Mouse (Mus musculus) cortical plate, adult 2 months (tissue): ENCODE data around the gene Bin2. TPM values are rescaled to one million over a fixed set of nuclear protein-coding genes. Genes with fewer than 3 reads are reported as not detected.

Experiments used
- H3K27ac ChIP-seq: fragments of 200-500 bp; 2 replicates; pipeline ENCODE4 v1.5.1; 2012; ENCODE audit warnings: low read length, control low read depth, inconsistent platforms; ENCODE audit not compliant: insufficient read depth
- H3K4me1 ChIP-seq: fragments of 200-500 bp; 2 replicates; pipeline ENCODE4 v1.6.1; 2011; ENCODE audit warnings: low read length; ENCODE audit not compliant: control insufficient read depth, insufficient read depth
- H3K4me3 ChIP-seq: fragments of 200-500 bp; 2 replicates; pipeline ENCODE4 v1.5.1; 2011; ENCODE audit warnings: mild to moderate bottlenecking, low read length, control low read depth; ENCODE audit not compliant: insufficient read depth
- CTCF ChIP-seq: fragments of 200-500 bp; IDR thresholded peaks from 2 replicates; pipeline ENCODE4 v1.5.1; 2011; ENCODE audit warnings: mild to moderate bottlenecking, control low read depth, low read length; ENCODE audit not compliant: insufficient read depth; ENCODE audit errors: extremely low read depth
- POLR2A ChIP-seq: fragments of 200-500 bp; IDR thresholded peaks from 2 replicates; pipeline ENCODE4 v1.6.1; 2011; ENCODE audit warnings: mild to moderate bottlenecking, low read length, control low read depth; ENCODE audit not compliant: insufficient read depth; ENCODE audit errors: extremely low read depth
- polyA plus RNA-seq: library from polyadenylated mRNA; depleted of rRNA; stranded (reverse); fragments of >200 nt; gene quantifications from 2 replicates; pipeline ENCODE4 v1.2.3, GENCODE M21; 2012

The Bin2 gene
- polyA plus RNA-seq, 1 experiment: 7.6 TPM

- Histone ChIP-seq H3K4me3 (no peak overlapping the region), H3K4me1 (no peaks in the 10 kb centered on the region), H3K27ac (no peak overlapping the region)
- TF ChIP-seq CTCF (no peak), POLR2A (no peak)
Measured at GRCm38 (mm10) chr15:100660306-100660705, 9.0 kb downstream of the Bin2 start.

- no peak overlapping the region for H3K27ac ChIP-seq
- H3K4me3 ChIP-seq: no peak overlapping the region
- no peaks in the 10 kb centered on the region for H3K4me1 ChIP-seq
- TF ChIP-seq POLR2A: no peak
- no peak for TF ChIP-seq CTCF
Measured at GRCm38 (mm10) chr15:100655201-100655600, 14.2 kb downstream of the Bin2 start.

GRCm38 (mm10) chr15:100654271-100654670 is 15.1 kb downstream of the Bin2 start:
- Histone ChIP-seq H3K27ac (no peak overlapping the region), H3K4me3 (no peak overlapping the region), H3K4me1 (no peaks in the 10 kb centered on the region)
- no peak for TF ChIP-seq POLR2A
- TF ChIP-seq CTCF: no peak

GRCm38 (mm10) chr15:100651610-100652009 is 17.7 kb downstream of the Bin2 start:
- H3K27ac ChIP-seq: no peak overlapping the region
- no peak overlapping the region for H3K4me3 ChIP-seq
- TF ChIP-seq CTCF: no peak
- no peaks in the 10 kb centered on the region for H3K4me1 ChIP-seq

- no peak for TF ChIP-seq CTCF
- no peak for TF ChIP-seq POLR2A
- no peaks in the 10 kb centered on the region for H3K4me1 ChIP-seq
- no peak overlapping the region for H3K27ac ChIP-seq
- H3K4me3 ChIP-seq: no peak overlapping the region
Measured at GRCm38 (mm10) chr15:100650111-100650510, 19.2 kb downstream of the Bin2 start.

DNA sequence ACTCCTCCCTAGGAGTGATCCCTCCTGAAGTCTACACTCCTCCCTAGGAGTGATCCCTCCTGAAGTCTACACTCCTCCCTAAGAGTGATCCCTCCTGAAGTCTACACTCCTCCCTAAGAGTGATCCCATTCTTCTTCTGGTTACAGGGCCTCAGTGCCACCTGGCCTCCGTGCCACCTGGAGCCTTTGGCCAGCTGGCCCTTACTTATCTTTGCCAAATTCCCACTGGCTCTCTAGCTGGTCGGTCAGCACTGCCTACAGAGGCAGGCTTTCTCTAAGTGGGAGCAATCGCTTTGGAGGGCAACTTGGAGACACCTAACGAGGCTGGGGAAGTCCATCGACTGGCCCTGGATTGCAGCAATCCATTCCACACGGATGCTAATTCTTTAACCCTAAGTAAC is 23.2 kb downstream of the Bin2 start:
- H3K4me3 ChIP-seq: no peak overlapping the region
- no peak for TF ChIP-seq POLR2A
- no peak for TF ChIP-seq CTCF
- H3K27ac ChIP-seq: no peak overlapping the region
- no peaks in the 10 kb centered on the region for H3K4me1 ChIP-seq

- Histone ChIP-seq H3K4me1 (no peaks in the 10 kb centered on the region), H3K4me3 (no peak overlapping the region), H3K27ac (no peak overlapping the region)
- TF ChIP-seq CTCF (no peak), POLR2A (no peak)
Measured at GRCm38 (mm10) chr15:100642451-100642850, 26.9 kb downstream of the Bin2 start.

DNA sequence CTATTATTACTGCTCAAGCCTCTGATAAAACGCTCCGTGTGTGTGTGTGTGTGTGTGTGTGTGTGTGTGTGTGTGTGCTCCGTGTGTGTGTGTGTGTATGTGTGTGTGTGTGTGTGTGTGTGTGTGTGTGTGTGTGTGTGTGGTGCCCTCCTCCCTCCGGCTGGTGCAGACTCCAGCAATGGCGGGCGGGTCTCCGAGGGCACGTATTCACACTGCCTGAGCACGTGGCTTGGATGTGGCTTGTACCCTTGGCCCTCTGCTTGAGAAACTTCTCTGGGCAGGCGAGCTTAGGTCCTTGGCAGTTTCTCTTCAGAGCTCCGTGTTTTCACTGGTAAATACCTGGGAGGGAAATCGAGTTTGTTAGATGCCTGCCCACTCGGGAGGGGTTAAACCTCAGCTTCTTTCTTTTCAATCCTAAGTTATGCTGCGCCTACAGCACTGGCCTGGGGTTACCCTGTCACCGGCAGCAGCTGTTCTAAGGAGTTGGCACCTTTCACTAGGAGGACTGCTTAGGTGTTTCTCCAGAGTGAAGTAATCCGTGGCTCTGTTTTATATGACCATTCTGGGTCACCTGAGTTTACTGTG is 28.0 kb downstream of the Bin2 start:
- Histone ChIP-seq H3K4me1 (peaks cover 2% of the 10 kb centered on the region; the same call in 1 of the 2 replicates), H3K4me3 (no peak overlapping the region), H3K27ac (no peak overlapping the region)
- TF ChIP-seq POLR2A: no peak
- no peak for TF ChIP-seq CTCF

DNA sequence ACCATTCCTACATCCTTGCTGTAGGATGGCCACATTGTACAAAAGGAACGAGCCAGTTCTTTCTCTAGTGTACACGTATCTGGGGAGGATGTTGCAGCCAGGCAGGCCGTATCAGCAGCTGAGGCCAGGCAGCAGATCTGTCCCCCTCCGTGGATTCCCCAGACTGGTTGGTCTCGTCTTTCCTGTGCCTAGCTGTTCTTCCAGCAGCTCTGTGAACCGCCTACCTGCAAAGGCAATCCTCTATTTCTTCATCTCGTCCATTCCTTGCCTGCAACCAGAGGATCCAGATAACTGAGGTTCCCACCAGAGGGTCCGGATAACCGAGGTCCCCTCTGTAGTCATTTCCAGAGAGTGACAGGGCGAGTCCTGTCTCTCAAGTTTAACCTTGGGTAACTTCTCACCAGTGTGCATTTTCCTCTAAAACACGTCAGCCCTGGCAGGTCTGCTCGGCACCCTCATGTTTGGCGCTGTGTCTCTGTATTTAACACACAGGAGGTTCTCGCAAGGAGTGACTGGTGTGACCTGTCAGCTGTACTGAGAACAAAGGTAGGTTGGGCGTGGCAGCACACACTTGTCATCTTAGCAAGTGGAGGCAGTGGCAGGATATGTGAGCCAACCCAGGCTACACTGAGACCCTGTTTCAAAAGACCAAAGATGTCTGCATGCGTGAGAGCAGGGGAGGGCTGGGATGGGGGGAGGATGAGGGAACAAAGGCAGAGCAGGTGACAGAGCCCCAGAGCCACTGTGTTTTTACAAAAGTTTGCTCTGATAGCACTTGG is 29.2 kb downstream of the Bin2 start:
- TF ChIP-seq CTCF (no peak), POLR2A (no peak)
- Histone ChIP-seq H3K27ac (no peak overlapping the region), H3K4me3 (no peak overlapping the region), H3K4me1 (peaks cover 2% of the 10 kb centered on the region; the same call in 1 of the 2 replicates)

DNA sequence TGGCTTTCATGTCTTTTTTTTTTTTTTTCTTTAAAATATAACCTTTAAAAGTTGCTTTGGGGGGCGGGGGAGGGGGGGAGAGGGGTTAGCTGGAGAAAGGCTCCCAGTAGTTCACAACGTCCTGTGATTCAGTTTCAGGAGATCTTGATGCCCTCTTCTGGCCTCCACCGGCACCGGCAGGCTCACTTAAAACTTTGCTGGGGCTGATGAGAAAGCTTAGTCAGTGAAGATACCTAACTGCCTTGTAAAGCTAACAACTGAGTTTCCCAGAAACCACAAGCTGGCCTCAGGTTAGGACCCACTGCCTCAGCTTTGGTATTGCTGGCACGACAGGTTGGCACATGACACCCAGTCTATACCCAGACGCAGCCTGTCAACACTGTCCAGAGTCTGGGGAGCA is 31.7 kb downstream of the Bin2 start:
- H3K4me3 ChIP-seq: no peak overlapping the region
- H3K4me1 ChIP-seq: peaks cover 2% of the 10 kb centered on the region; the same call in 1 of the 2 replicates
- no peak overlapping the region for H3K27ac ChIP-seq
- TF ChIP-seq CTCF: peak; percentile 27; the same call in 1 of the 2 replicates
- no peak for TF ChIP-seq POLR2A
